Mouse (Mus musculus) forebrain, embryonic 14.5 days (tissue): Measurements from ENCODE around the gene Spaca9. TPM values are rescaled to one million over a fixed set of nuclear protein-coding genes. Genes with fewer than 3 reads are reported as not detected.

ENCODE experiments used
- ATAC-seq: fragments of 200-750 bp; cut with Nextera tagmentation; 2 replicates; pipeline ENCODE4 v1.8.0; 2017; ENCODE audit warnings: mild to moderate bottlenecking, moderate library complexity
- DNase-seq: peaks from one replicate; pipeline ENCODE4 v3.0.0-alpha.2; 2015; ENCODE audit warnings: low spot score
- H3K27ac ChIP-seq: fragments of 300-500 bp; sonication (generic); 2 replicates; pipeline ENCODE4 v1.5.1; 2014; ENCODE audit warnings: low read depth, mild to moderate bottlenecking, control low read depth, low read length, moderate library complexity
- H3K27me3 ChIP-seq: fragments of 300-500 bp; sonication (generic); replicated peaks from 2 replicates; pipeline ENCODE4 v1.6.1; 2014; ENCODE audit warnings: low read length, control low read depth, mixed read lengths; ENCODE audit not compliant: control insufficient read depth, insufficient read depth
- H3K36me3 ChIP-seq: fragments of 300-500 bp; sonication (generic); 2 replicates; pipeline ENCODE4 v1.6.1; 2014; ENCODE audit warnings: low read length, control low read depth; ENCODE audit not compliant: control insufficient read depth, insufficient read depth
- H3K4me1 ChIP-seq: fragments of 300-500 bp; sonication (generic); 2 replicates; pipeline ENCODE4 v1.6.1; 2014; ENCODE audit warnings: antibody characterized with exemption, low read length, control low read depth; ENCODE audit not compliant: control insufficient read depth, insufficient read depth
- H3K4me2 ChIP-seq: fragments of 300-500 bp; sonication (generic); 2 replicates; pipeline ENCODE4 v1.6.1; 2014; ENCODE audit warnings: mild to moderate bottlenecking, control low read depth, low read length
- H3K4me3 ChIP-seq: fragments of 300-500 bp; sonication (generic); 2 replicates; pipeline ENCODE4 v1.5.1; 2014; ENCODE audit warnings: low read depth, low read length, control low read depth
- H3K9ac ChIP-seq: fragments of 300-500 bp; sonication (generic); 2 replicates; pipeline ENCODE4 v1.6.1; 2014; ENCODE audit warnings: mild to moderate bottlenecking, low read length, control low read depth, moderate library complexity
- H3K9me3 ChIP-seq: fragments of 300-500 bp; sonication (generic); replicated peaks from 2 replicates; pipeline ENCODE4 v1.6.1; 2016; ENCODE audit warnings: low read length, control low read depth, mixed read lengths; ENCODE audit not compliant: control insufficient read depth
- WGBS: fragments of 180-500 bp; shearing (Covaris S2); extraction: QIAGEN DNeasy Blood & Tissue Kit; methylation state at CpG from one replicate; pipeline ENCODE4 v1.1.7; 2014; 5-methylcytosine and 5-hydroxymethylcytosine counted together
- polyA plus RNA-seq: library from polyadenylated mRNA; unstranded; fragments of >200 nt; fragmentation: Nextera tagmentation; extraction: Ambion mirVana; gene quantifications from 2 replicates; pipeline ENCODE4 v1.2.1, GENCODE M21; 2014

Spaca9 gene
- polyA plus RNA-seq, result 1.8 and 2.8 TPM in 2 replicates

DNA sequence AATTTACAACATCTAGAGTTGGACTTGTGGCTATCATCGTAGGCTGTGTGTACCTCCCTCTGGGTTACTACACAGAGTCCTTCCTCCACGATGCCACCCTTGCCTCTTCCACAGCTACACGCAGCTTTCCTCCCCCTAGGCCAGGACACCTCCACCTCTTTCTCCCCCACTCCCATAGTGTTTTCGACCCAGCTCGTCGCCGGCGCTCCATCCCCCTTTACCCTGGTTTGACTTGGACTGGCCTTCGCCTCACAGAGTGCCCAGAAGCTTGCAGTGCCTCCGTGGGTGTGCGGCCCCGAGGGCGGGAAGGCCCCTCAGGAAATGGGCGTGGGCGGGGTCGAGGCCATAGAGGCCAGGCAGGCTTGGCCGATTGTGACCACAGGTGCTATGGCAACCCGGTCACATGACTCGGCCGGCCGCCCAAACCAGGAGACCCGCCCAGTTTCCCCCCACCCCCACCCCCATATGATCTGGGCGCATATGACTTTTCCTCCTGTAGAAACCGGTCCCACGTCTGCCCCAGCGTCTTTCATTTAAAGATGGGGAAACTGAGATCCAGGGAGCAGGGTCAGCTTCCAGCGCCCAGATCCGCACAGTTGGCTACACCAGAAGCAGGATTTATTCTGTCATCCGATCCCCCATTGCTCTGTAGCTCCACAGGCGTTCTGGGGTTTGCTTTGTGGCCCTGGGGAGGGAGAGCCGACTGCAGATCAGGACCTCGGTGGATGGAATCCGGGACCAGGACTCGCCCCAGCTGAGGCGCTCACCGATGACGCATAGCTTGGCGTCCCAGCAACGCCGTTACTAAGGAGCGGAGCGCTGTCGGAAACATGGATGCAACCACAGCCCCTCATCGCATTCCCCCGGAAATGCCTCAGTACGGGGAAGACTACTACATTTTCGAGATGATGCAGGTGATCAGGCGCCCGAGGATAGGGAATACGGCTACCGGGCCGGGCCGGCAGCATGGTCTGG, at the start of gene Spaca9, which contains the start of gene Ak8:
Gene Spaca9 (minus strand): TSS at position 367 of the 975 bp plus-strand sequence.
Gene Ak8 (plus strand): TSS at position 804 of the 975 bp plus-strand sequence.
- H3K9me3 ChIP-seq, result no peaks in the 10 kb centered on the region
- DNase-seq (peak; percentile 91), ATAC-seq (peak; percentile 93)
- H3K36me3 ChIP-seq, result no peaks in the 10 kb centered on the region
- peak within 1 kb of the TSS; percentile 95 for H3K4me2 ChIP-seq
- H3K27ac ChIP-seq, result peak within 1 kb of the TSS; percentile 14; the same call in 1 of the 2 replicates
- peaks cover 3% of the 10 kb centered on the region for H3K4me1 ChIP-seq
- H3K27me3 ChIP-seq, result no peaks in the 10 kb centered on the region
- peak within 1 kb of the TSS; percentile 58 for H3K4me3 ChIP-seq
- WGBS, result 2% methylated on average over 53 of the region's 53 CpGs
- peak within 1 kb of the TSS; percentile 70 for H3K9ac ChIP-seq

DNA sequence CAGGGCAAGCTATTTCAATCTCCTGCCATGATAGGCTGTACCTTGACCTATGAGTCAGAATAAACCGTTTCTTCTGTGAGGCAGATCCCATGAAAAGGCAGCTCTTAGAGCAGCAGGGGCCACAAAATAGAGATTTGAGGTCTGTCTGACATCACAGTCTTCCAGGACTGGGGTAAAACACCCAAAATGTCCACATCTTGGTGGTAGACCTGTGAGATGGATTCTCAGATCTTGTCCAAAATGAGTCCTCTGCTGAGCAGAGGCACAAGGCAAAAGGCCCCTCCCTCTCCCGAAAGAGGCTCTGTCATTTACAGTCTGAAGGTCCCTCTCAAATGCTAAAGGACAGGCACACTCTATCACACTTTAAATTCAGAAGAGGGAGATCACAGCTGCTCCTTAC, 48.2 kb upstream of the Spaca9 start:
- no peaks in the 10 kb centered on the region for H3K36me3 ChIP-seq
- H3K4me3 ChIP-seq, result no peak overlapping the region
- no peak for DNase-seq
- H3K9me3 ChIP-seq, result no peaks in the 10 kb centered on the region
- H3K9ac ChIP-seq, result no peak overlapping the region
- WGBS, result 73% methylated on average over 2 of the region's 2 CpGs
- no peak overlapping the region for H3K4me2 ChIP-seq
- H3K4me1 ChIP-seq, result peaks cover 8% of the 10 kb centered on the region
- H3K27ac ChIP-seq, result no peak overlapping the region
- H3K27me3 ChIP-seq, result peaks cover 23% of the 10 kb centered on the region
- no peak for ATAC-seq

DNA sequence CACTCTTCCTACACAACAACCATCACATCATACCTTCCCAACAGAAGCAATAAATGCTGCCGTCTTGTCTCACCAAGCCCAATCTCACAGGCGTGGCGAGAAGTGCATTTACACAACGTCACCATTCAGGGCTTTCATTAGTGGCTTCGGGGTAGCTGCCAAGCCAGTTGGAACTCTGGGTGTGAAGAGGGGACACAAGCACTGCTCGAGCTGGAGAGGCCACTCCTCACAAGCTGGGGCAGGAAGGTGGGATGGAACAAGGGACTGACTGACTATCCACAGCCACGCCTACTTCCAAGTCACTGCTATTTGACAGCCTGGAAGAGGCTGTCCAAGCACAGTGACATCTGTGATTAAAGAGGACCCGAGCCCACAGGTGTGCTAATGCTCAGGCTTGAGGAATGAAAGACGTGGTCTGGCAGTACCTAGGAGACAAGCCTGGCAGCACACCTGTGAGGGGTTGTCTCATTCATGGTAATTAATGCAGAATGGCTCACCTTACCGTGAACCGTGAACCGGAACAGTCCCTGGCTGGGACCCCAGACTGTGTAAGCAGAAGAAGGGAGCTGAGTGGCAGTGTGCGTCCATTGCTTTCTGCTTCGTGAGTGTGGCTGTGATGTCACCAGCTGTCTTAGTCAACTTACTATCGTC, 47.3 kb upstream of the Spaca9 start:
- Histone ChIP-seq H3K4me1 (peaks cover 4% of the 10 kb centered on the region), H3K4me2 (no peak overlapping the region), H3K27me3 (peaks cover 16% of the 10 kb centered on the region; the same call in 1 of the 2 replicates), H3K9ac (no peak overlapping the region), H3K27ac (no peak overlapping the region), H3K4me3 (no peak overlapping the region), H3K36me3 (no peaks in the 10 kb centered on the region), H3K9me3 (no peaks in the 10 kb centered on the region)
- ATAC-seq (no peak), DNase-seq (no peak)
- WGBS, result 79% methylated on average over 15 of the region's 15 CpGs

DNA sequence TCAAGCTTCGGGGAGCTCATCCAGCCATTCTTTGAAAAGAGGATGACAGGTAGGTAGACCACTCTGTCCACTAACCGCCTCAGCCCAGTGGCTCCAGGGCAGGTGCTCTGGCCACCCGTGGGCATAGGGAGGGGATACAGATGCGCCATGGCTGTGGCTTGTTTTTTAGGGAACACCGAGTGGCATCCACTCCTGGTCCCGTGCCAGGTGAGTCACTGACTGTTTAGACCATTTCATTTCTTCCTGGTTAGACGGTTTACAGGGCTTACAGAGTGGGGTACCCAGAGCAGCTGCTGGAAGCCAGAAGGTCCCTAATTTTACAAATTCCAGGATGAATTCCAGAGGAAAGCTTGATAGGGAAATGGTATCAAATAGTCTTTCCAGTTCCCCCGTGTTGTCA, 43.2 kb upstream of the Spaca9 start:
- WGBS, result 75% methylated on average over 8 of the region's 8 CpGs
- DNase-seq, result no peak
- H3K4me2 ChIP-seq, result no peak overlapping the region
- H3K36me3 ChIP-seq, result no peaks in the 10 kb centered on the region
- H3K27me3 ChIP-seq, result peaks cover 5% of the 10 kb centered on the region
- no peak overlapping the region for H3K9ac ChIP-seq
- H3K4me3 ChIP-seq, result no peak overlapping the region
- peaks cover 1% of the 10 kb centered on the region; the same call in 1 of the 2 replicates for H3K4me1 ChIP-seq
- H3K27ac ChIP-seq, result no peak overlapping the region
- ATAC-seq, result no peak
- H3K9me3 ChIP-seq, result no peaks in the 10 kb centered on the region

DNA sequence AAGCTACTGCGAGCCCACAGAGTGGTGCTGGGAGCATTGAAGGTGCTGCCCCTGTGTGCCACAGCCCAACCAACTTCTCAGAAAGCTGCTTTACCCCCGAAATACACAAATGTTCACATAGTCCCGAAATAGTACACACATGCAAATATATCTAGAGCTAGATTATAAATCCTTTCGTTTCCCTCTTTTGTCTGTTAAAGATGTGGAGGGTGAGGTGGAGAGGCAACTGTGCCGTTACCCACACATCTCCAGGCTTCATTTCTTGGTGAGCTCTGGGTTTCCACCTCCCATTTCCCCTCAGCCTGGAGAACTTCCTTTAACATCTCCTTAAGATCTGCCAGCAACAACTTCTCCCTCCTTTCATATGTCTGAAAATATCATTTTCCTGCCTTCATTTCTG, 40.6 kb upstream of the Spaca9 start:
- H3K27me3 ChIP-seq, result peaks cover 5% of the 10 kb centered on the region
- H3K4me3 ChIP-seq, result no peak overlapping the region
- H3K4me1 ChIP-seq, result peaks cover 4% of the 10 kb centered on the region; the same call in 1 of the 2 replicates
- no peak overlapping the region for H3K9ac ChIP-seq
- H3K4me2 ChIP-seq, result no peak overlapping the region
- no peaks in the 10 kb centered on the region for H3K9me3 ChIP-seq
- no peaks in the 10 kb centered on the region for H3K36me3 ChIP-seq
- no peak overlapping the region for H3K27ac ChIP-seq
- 90% methylated on average over 5 of the region's 5 CpGs for WGBS
- no peak for DNase-seq
- ATAC-seq, result no peak

DNA sequence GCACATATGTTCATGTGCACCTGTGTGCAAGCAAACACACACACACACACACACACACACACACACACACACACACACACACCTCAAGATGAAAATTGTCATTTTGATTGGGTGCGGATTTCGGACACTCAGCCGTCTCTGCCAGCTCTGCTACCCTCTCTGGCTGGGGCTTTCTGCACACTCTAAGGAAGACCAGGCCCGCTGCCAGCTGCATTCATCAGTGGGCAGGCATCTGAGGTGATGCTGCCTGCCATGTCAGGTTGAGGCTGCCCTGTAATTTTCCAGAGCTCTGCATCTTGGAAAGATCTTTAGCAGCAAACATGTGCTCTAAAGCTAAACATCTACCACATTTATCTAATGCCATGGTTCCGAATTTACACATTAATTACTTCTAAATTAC, 37.6 kb upstream of the Spaca9 start:
- Histone ChIP-seq H3K27me3 (peaks cover 5% of the 10 kb centered on the region), H3K4me3 (no peak overlapping the region), H3K4me2 (no peak overlapping the region), H3K36me3 (no peaks in the 10 kb centered on the region), H3K9me3 (no peaks in the 10 kb centered on the region), H3K9ac (no peak overlapping the region), H3K4me1 (peaks cover 4% of the 10 kb centered on the region; the same call in 1 of the 2 replicates), H3K27ac (no peak overlapping the region)
- DNase-seq (peak; percentile 65), ATAC-seq (no peak)
- WGBS, result 56% methylated on average over 5 of the region's 5 CpGs

DNA sequence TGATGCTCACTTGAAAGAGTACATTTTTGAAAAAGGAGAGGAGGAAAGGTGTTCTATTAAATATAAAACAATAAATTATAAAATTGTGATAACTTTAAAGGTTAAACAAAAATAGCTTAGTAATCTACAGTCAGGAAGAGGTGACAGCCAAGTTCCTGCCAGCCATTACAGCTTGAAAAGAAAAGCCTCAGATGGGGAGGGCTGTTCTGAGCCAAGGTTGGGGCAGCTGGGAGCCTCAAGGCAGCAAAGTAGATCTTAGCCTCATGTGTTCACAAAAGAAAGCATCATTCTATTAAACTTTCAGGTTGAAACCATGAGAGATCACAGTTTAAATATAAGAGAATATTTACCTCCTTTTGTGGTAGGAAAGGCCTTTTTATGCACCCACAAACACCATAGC, 31.1 kb upstream of the Spaca9 start:
- Histone ChIP-seq H3K9me3 (no peaks in the 10 kb centered on the region), H3K4me1 (0 out of 2 replicates have a peak, but pooled peaks cover 3% of the 10 kb centered on the region), H3K36me3 (no peaks in the 10 kb centered on the region), H3K27ac (no peak overlapping the region), H3K27me3 (no peaks in the 10 kb centered on the region), H3K9ac (no peak overlapping the region), H3K4me2 (no peak overlapping the region), H3K4me3 (no peak overlapping the region)
- no peak for ATAC-seq
- peak; percentile 47 for DNase-seq

DNA sequence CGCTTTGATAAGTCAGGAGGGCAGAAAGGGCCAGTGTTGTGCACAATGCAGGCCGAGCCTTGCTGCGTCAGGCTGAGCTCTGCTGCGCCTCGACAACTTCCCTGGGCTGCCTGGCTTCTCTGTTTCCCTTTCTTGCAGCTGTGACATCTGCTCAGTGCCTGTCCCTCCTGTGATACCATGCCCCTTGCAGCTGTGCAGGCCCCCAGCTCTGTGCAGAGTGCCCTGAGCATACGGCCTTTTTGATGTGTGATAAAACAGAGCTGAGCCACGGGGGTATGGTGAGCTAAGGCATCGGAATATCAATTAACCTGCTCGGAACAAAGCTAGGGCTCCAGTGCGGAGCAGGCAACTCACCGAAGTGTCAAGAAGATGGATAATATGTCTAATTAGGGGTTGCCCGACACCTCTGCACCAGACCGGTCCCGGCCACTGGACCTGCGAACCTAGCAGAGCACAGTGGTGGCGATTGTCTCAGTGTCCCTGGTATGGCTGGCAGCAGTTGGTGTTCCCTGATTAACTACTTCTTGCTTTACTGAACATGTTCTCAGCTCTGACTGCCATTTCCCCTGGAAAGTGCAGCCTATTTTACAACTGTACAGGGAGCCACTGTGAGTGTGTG, 28.4 kb upstream of the Spaca9 start:
- no peak overlapping the region for H3K27ac ChIP-seq
- WGBS, result 12% methylated on average over 16 of the region's 16 CpGs
- H3K9me3 ChIP-seq, result no peaks in the 10 kb centered on the region
- ATAC-seq (0 out of 2 replicates have a peak, but pooled peaks have one; percentile 12), DNase-seq (peak; percentile 20)
- H3K4me1 ChIP-seq, result 0 out of 2 replicates have a peak, but pooled peaks cover 3% of the 10 kb centered on the region
- H3K4me3 ChIP-seq, result no peak overlapping the region
- H3K27me3 ChIP-seq, result no peaks in the 10 kb centered on the region
- no peak overlapping the region for H3K9ac ChIP-seq
- H3K4me2 ChIP-seq, result no peak overlapping the region
- no peaks in the 10 kb centered on the region for H3K36me3 ChIP-seq
